Mouse (Mus musculus) CH12.LX (cell line): ENCODE results near the gene G6pc. TPM values are rescaled to one million over a fixed set of nuclear protein-coding genes. Genes with fewer than 3 reads are reported as not detected.
"Not testable (repeated sequence)": the region's sequence is repeated elsewhere in the genome, so short reads cannot be mapped to it uniquely, and the experiment has no call there.

ENCODE experiments used
- DNase-seq: peaks from one replicate; pipeline ENCODE4 v3.0.0-alpha.2; 2013; ENCODE audit errors: extremely low read depth
- H3K27ac ChIP-seq: 2 replicates; pipeline ENCODE4 v1.5.1; 2012; ENCODE audit warnings: low read depth, mild to moderate bottlenecking, control low read depth, moderate library complexity; ENCODE audit not compliant: insufficient read depth
- H3K27me3 ChIP-seq: replicated peaks from 2 replicates; pipeline ENCODE3; 2012; ENCODE audit warnings: inconsistent platforms
- H3K36me3 ChIP-seq, 2 experiments: replicated peaks in 1 of 2; 2 replicates each; pipeline versions ENCODE3 to v1.6.1; 2012; ENCODE audit warnings: inconsistent platforms in 1 of 2, low read length in 1 of 2, mild to moderate bottlenecking in 1 of 2, mixed read lengths in 1 of 2, moderate library complexity in 1 of 2; ENCODE audit not compliant: control insufficient read depth in 1 of 2, insufficient read depth in 1 of 2
- H3K4me1 ChIP-seq, 2 experiments: 2 replicates each; pipeline ENCODE4 v1.6.1; 2012; ENCODE audit warnings: inconsistent platforms in 1 of 2, moderate library complexity in 1 of 2; ENCODE audit not compliant: insufficient read depth in 2 of 2, control insufficient read depth in 1 of 2
- H3K4me2 ChIP-seq: 2 replicates; pipeline ENCODE4 v1.6.1; 2012; ENCODE audit warnings: low read depth, mild to moderate bottlenecking, control low read depth; ENCODE audit not compliant: poor library complexity, insufficient read depth, severe bottlenecking
- H3K4me3 ChIP-seq, 3 experiments: fragments of 150-350 bp in 1 of 3; sonication (generic) in 1 of 3; replicated peaks in 1 of 3; 2 replicates each; pipeline versions ENCODE3 to v1.5.1; 2011 to 2012; ENCODE audit warnings: low read depth in 2 of 3, low read length in 2 of 3, mild to moderate bottlenecking in 2 of 3, moderate library complexity in 2 of 3, control low read depth in 1 of 3, improper control_type of control experiment in 1 of 3, inconsistent platforms in 1 of 3, mixed read lengths in 1 of 3; ENCODE audit not compliant: poor library complexity in 1 of 3
- H3K79me2 ChIP-seq: replicated peaks from 2 replicates; pipeline ENCODE4 v1.6.1; 2012; ENCODE audit warnings: mild to moderate bottlenecking, moderate library complexity; ENCODE audit not compliant: control insufficient read depth, poor library complexity, insufficient read depth, severe bottlenecking; ENCODE audit errors: extremely low read depth
- H3K9ac ChIP-seq: 2 replicates; pipeline ENCODE4 v1.6.1; 2012; ENCODE audit warnings: low read depth, mild to moderate bottlenecking, control low read depth, moderate library complexity; ENCODE audit not compliant: insufficient read depth
- H3K9me3 ChIP-seq: replicated peaks from 2 replicates; pipeline ENCODE3; 2012; ENCODE audit warnings: low read length, inconsistent platforms, mixed read lengths
- CTCF ChIP-seq, 2 experiments: IDR thresholded peaks in 1 of 2; conservative IDR thresholded peaks in 1 of 2; 2 replicates each; pipeline ENCODE4 v1.5.1; 2011 to 2012; ENCODE audit warnings: low read depth in 2 of 2, low read length in 2 of 2, improper control_type of control experiment in 1 of 2, inconsistent platforms in 1 of 2, mild to moderate bottlenecking in 1 of 2, moderate library complexity in 1 of 2
- E2F4 ChIP-seq: IDR thresholded peaks from 2 replicates; pipeline ENCODE4 v1.6.1; 2011; ENCODE audit warnings: low read depth, low read length, improper control_type of control experiment; ENCODE audit not compliant: insufficient replicate concordance
- EP300 ChIP-seq: IDR thresholded peaks from 2 replicates; pipeline ENCODE4 v1.6.1; 2011; ENCODE audit warnings: low read length, improper control_type of control experiment
- ETS1 ChIP-seq: conservative IDR thresholded peaks from 2 replicates; pipeline ENCODE4 v1.6.1; 2012; ENCODE audit warnings: low read depth, mild to moderate bottlenecking, inconsistent platforms, low read length, improper control_type of control experiment, moderate library complexity
- HCFC1 ChIP-seq: IDR thresholded peaks from 2 replicates; pipeline ENCODE4 v1.6.1; 2012; ENCODE audit warnings: low read depth, mild to moderate bottlenecking, inconsistent platforms, low read length, improper control_type of control experiment
- IRF4 ChIP-seq: IDR thresholded peaks from 2 replicates; pipeline ENCODE4 v1.6.1; 2014; ENCODE audit warnings: low read depth, mild to moderate bottlenecking, inconsistent platforms, low read length, improper control_type of control experiment
- JUN ChIP-seq: IDR thresholded peaks from 2 replicates; pipeline ENCODE4 v1.6.1; 2011; ENCODE audit warnings: low read depth, mild to moderate bottlenecking, low read length, improper control_type of control experiment, moderate library complexity; ENCODE audit not compliant: insufficient read depth
- JUND ChIP-seq: conservative IDR thresholded peaks from 2 replicates; pipeline ENCODE4 v1.6.1; 2011; ENCODE audit warnings: low read depth, low read length, improper control_type of control experiment
- MAX ChIP-seq: IDR thresholded peaks from 2 replicates; pipeline ENCODE4 v1.6.1; 2011; ENCODE audit warnings: low read length, improper control_type of control experiment
- MAZ ChIP-seq: IDR thresholded peaks from 2 replicates; pipeline ENCODE4 v1.6.1; 2012; ENCODE audit warnings: low read depth, mild to moderate bottlenecking, inconsistent platforms, low read length, improper control_type of control experiment, moderate library complexity
- MEF2A ChIP-seq: IDR thresholded peaks from 2 replicates; pipeline ENCODE4 v1.6.1; 2014; ENCODE audit warnings: low read depth, mild to moderate bottlenecking, inconsistent platforms, low read length, improper control_type of control experiment, borderline replicate concordance
- MYC ChIP-seq: IDR thresholded peaks from 2 replicates; pipeline ENCODE4 v1.6.1; 2011; ENCODE audit warnings: low read depth, mild to moderate bottlenecking, improper control_type of control experiment, low read length
- PAX5 ChIP-seq: IDR thresholded peaks from 2 replicates; pipeline ENCODE4 v1.6.1; 2012; ENCODE audit warnings: low read length, inconsistent platforms, mixed read lengths
- POLR2A ChIP-seq: IDR thresholded peaks from 2 replicates; pipeline ENCODE4 v1.6.1; 2011; ENCODE audit warnings: low read depth, mild to moderate bottlenecking, improper control_type of control experiment, low read length
- RAD21 ChIP-seq: IDR thresholded peaks from 2 replicates; pipeline ENCODE4 v1.6.1; 2011; ENCODE audit warnings: low read depth, mild to moderate bottlenecking, low read length, improper control_type of control experiment, moderate library complexity
- SIN3A ChIP-seq: IDR thresholded peaks from 2 replicates; pipeline ENCODE4 v1.6.1; 2012; ENCODE audit warnings: low read length, improper control_type of control experiment, inconsistent platforms
- TBP ChIP-seq: conservative IDR thresholded peaks from 2 replicates; pipeline ENCODE4 v1.6.1; 2011; ENCODE audit warnings: low read depth, low read length, improper control_type of control experiment
- USF2 ChIP-seq: conservative IDR thresholded peaks from 2 replicates; pipeline ENCODE4 v1.6.1; 2011; ENCODE audit warnings: low read depth, low read length, improper control_type of control experiment
- ZC3H11A ChIP-seq: IDR thresholded peaks from 2 replicates; pipeline ENCODE4 v1.6.1; 2012; ENCODE audit warnings: low read depth, mild to moderate bottlenecking, inconsistent platforms, low read length, improper control_type of control experiment
- ZKSCAN1 ChIP-seq: IDR thresholded peaks from 2 replicates; pipeline ENCODE4 v1.6.1; 2012; ENCODE audit warnings: low read depth, inconsistent platforms, low read length, improper control_type of control experiment, borderline replicate concordance
- ZMIZ1 ChIP-seq: IDR thresholded peaks from 2 replicates; pipeline ENCODE4 v1.6.1; 2012; ENCODE audit warnings: low read depth, mild to moderate bottlenecking, inconsistent platforms, low read length, improper control_type of control experiment
- ZNF384 ChIP-seq: IDR thresholded peaks from 2 replicates; pipeline ENCODE4 v1.6.1; 2012; ENCODE audit warnings: low read depth, low read length, improper control_type of control experiment, inconsistent platforms
- dilution Hi-C: fragments of 300-500 bp; cut with MboI; formaldehyde crosslinking; loops from 2 replicates; pipeline ENCODE4 v1.14.3; 2020; ENCODE audit warnings: low sequenced_read_pairs; ENCODE audit not compliant: extremely low pct_unique_long_range_greater_than_20kb, extremely low pct_ligation_motif_present
- in situ Hi-C: fragments of 300-500 bp; cut with MboI; formaldehyde crosslinking; loops from 3 replicates; pipeline ENCODE4 v1.14.3; 2019; ENCODE audit warnings: low sequenced_read_pairs, low pct_ligation_motif_present, low pct_unique_long_range_greater_than_20kb, mixed read lengths
- polyA plus RNA-seq: library from polyadenylated mRNA; unstranded; fragments of >175 nt; gene quantifications from 2 replicates; pipeline ENCODE4 v1.2.1, GENCODE M21; 2012; ENCODE audit warnings: low read depth; ENCODE audit not compliant: insufficient read length
- total RNA-seq, 2 experiments: library from RNA; depleted of rRNA; stranded (reverse); fragments of 300-350 nt in 1 of 2; fragments of >200 nt in 1 of 2; gene quantifications; 2 replicates each; pipeline ENCODE4 v1.2.3; 2012 to 2014

G6pc gene
- total and polyA plus RNA-seq, 3 experiments = 0.08 TPM; not detected in 2

DNA sequence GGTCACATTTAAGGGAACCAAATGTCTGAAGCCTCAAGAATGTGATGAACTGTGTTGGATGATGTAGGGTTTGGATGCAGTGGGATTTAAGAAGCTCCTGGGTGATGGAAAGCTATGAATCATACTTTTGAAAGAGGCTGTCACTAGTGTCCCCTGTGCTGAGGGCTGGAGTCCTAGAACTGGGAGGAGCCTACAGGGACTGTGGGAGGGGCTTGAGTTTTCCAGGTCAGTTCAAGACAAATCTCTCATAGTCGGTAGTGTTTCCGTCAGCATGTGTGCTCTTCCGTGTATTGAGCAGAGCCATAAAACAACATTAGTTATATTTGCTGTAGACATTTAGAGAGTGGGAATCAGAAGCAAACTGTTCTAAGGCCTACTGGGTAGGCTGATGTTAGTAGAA is 40.0 kb upstream of the G6pc start (continued):
- no peak for TF ChIP-seq PAX5
- TF ChIP-seq MYC = no peak
- no peak for TF ChIP-seq MAZ

DNA sequence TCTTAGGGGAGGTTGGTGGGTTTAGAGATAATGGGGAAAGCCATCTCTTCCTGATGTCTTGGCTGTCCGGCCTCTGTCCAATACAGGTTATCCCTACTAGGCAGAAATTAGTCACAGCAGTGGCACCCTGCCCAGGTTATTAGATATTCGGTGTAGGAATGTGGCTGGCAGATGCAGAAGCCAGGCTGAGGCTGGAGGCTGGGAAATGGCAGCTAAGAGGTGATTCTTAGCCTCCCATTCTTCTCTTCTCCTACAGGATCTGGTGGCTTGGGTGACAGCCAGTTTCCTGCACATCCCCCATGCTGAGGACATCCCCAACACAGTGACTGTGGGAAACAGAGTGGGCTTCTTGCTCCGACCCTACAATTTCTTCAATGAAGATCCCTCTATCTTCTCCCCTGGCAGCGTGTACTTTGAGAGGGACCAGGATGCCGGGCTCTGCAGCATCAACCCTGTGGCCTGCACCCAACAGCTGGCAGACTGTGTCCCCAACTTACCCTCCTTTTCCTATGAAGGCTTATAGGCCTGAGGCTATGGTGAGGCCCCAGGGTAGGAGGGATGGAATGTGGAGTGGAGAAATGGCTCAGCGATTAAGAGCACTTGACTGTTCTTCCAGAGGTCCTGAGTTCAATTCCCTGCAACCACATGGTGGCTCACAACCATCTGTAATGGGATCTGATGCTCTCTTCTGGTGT is 38.3 kb upstream of the G6pc start:
- TF ChIP-seq HCFC1 = no peak
- TF ChIP-seq MAX = no peak
- no peak for TF ChIP-seq ZMIZ1
- no peak for TF ChIP-seq POLR2A
- TF ChIP-seq E2F4 = no peak
- no peak for TF ChIP-seq JUN
- TF ChIP-seq USF2 = no peak
- TF ChIP-seq MEF2A = no peak
- no peak for TF ChIP-seq RAD21
- TF ChIP-seq ZKSCAN1 = no peak
- no peak for TF ChIP-seq EP300
- TF ChIP-seq CTCF (conservative IDR thresholded peaks at IDR 0.05 in 1 of 2, IDR thresholded peaks at IDR 0.05 in 1 of 2; ENCODE audit: low read depth in 2 of 2, low read length in 2 of 2) = no peak
- no peak for TF ChIP-seq MAZ
- TF ChIP-seq PAX5 = no peak
- no peak for TF ChIP-seq TBP
- no peak for TF ChIP-seq JUND
- no peak for TF ChIP-seq ZC3H11A
- Histone ChIP-seq H3K79me2 (no peaks in the 10 kb centered on the region), H3K4me1 (peaks cover 0 to 7% of the 10 kb centered on the region in 2 experiments; a peak in 2 of 4 replicates), H3K4me3 (no peak overlapping the region), H3K4me2 (no peak overlapping the region), H3K27me3 (no peaks in the 10 kb centered on the region), H3K9me3 (no peaks in the 10 kb centered on the region), H3K27ac (no peak overlapping the region), H3K36me3 (peaks cover 30 to 74% of the 10 kb centered on the region in 2 experiments), H3K9ac (no peak overlapping the region)
- in situ Hi-C loops = no loop called here
- no peak for DNase-seq
- dilution Hi-C loops = no loop called here

DNA sequence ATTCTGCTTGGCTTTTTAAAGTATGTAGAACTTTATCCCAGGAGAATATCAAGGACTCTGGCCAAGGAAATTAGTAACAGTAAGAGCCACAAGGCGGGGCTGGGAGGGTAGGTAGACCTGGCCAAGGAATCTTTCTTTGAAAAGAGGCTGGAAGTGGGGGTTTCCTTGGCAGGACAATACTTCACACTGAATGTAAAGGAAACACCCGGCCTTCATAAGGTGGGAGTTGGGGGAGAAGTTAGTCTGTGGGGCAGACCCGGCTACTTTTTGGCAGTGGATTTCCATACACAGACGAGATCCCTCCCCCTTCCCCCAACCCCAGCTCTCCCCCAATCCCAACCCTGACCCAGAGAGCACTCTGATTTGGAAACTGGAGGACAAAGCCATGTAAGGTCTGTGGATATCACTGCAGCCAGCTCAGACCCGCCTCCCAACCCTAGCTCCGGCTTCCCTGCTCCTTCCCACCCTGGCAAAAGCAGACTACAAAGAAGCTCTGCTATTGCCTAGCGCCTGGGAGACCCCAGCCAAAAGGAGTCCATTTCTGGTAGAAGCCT is 36.9 kb upstream of the G6pc start, which contains the start of gene Aoc3:
TSS of gene Aoc3 (plus strand) at position 235 of the 554 bp plus-strand sequence.
- no peak within 1 kb of the TSS for H3K9ac ChIP-seq
- H3K4me2 ChIP-seq = no peak within 1 kb of the TSS
- in situ Hi-C loops (loop anchor here (10.0 kb wide), 1 partner anchor 64 kb away; no protein-coding TSS in a partner anchor), dilution Hi-C loops (no loop called here)
- H3K36me3 ChIP-seq = peaks cover 17 to 61% of the 10 kb centered on the region in 2 experiments
- DNase-seq = no peak
- H3K9me3 ChIP-seq = no peaks in the 10 kb centered on the region
- H3K4me1 ChIP-seq = peaks cover 0 to 14% of the 10 kb centered on the region in 2 experiments; a peak in 2 of 4 replicates
- H3K27me3 ChIP-seq = no peaks in the 10 kb centered on the region
- H3K79me2 ChIP-seq = no peaks in the 10 kb centered on the region
- TF ChIP-seq IRF4 (no peak), ETS1 (no peak), SIN3A (no peak), ZMIZ1 (no peak), HCFC1 (no peak), ZNF384 (no peak)
- H3K4me3 ChIP-seq = no peak within 1 kb of the TSS
- H3K27ac ChIP-seq = no peak within 1 kb of the TSS

- in situ Hi-C loops = loop anchor here (10.0 kb wide), 1 partner anchor 64 kb away; no protein-coding TSS in a partner anchor
- dilution Hi-C loops = not testable (repeated sequence)
- H3K36me3 ChIP-seq = peaks cover 12 to 59% of the 10 kb centered on the region in 2 experiments
Observed at GRCm38 (mm10) chr11:101330961-101331360, 36.4 kb upstream of the G6pc start.

More at GRCm38 (mm10) chr11:101330961-101331360, 36.4 kb upstream of the G6pc start:
- H3K27ac ChIP-seq, H3K4me3 ChIP-seq, H3K9ac ChIP-seq, H3K79me2 ChIP-seq, H3K4me2 ChIP-seq, H3K9me3 ChIP-seq, DNase-seq, H3K27me3 ChIP-seq: not testable (repeated sequence)
- H3K4me1 ChIP-seq = peaks cover 0 to 17% of the 10 kb centered on the region in 2 experiments; a peak in 2 of 4 replicates
